Mouse (Mus musculus) megakaryocyte-erythroid progenitor cell, adult 5-6 weeks (primary cell): ENCODE measurements around the gene Pyy. TPM values are rescaled to one million over a fixed set of nuclear protein-coding genes. Genes with fewer than 3 reads are reported as not detected.

Source experiments
- total RNA-seq, 2 experiments: library from RNA; stranded (forward) in 1 of 2; stranded (reverse) in 1 of 2; fragments of 200-1000, 215-1000 nt in 1 of 2; fragments of >200 nt in 1 of 2; fragmentation: Nextera tagmentation in 1 of 2; gene quantifications; 2 replicates each; pipeline ENCODE4 v1.2.3; 2014 to 2017

The Pyy gene
- total RNA-seq, 2 experiments from 2014 or later, result not detected

Other genes starting within 250 kb of the Pyy start
- not detected in 2 replicates for gene Meox1, start 213.5 kb downstream of the Pyy start, total RNA-seq (2014; fragmentation: Nextera tagmentation)
- not detected in 2 replicates for gene Meox1, start 213.5 kb downstream of the Pyy start, total RNA-seq (2017)
- gene Sost, start 140.8 kb downstream of the Pyy start, total RNA-seq (2014; fragmentation: Nextera tagmentation), result not detected in 2 replicates
- gene Sost, start 140.8 kb downstream of the Pyy start, total RNA-seq (2017), result not detected in 2 replicates
- gene Cfap97d1, start 123.6 kb downstream of the Pyy start, total RNA-seq (2014; fragmentation: Nextera tagmentation), result not detected in 2 replicates
- gene Cfap97d1, start 123.6 kb downstream of the Pyy start, total RNA-seq (2017), result not detected in 2 replicates
- gene Dusp3, start 120.8 kb downstream of the Pyy start, total RNA-seq (2014; fragmentation: Nextera tagmentation), result 0.28 and 0.96 TPM in 2 replicates
- 0.70 and 1.3 TPM in 2 replicates for gene Dusp3, start 120.8 kb downstream of the Pyy start, total RNA-seq (2017)
- not detected in 2 replicates for gene Mpp3, start 79.4 kb downstream of the Pyy start, total RNA-seq (2014; fragmentation: Nextera tagmentation)
- gene Mpp3, start 79.4 kb downstream of the Pyy start, total RNA-seq (2017), result not detected in 2 replicates
- gene Cd300lg, start 66.3 kb downstream of the Pyy start, total RNA-seq (2014; fragmentation: Nextera tagmentation), result not detected in 2 replicates
- gene Cd300lg, start 66.3 kb downstream of the Pyy start, total RNA-seq (2017), result 1.8 TPM in 1 of 2 replicates, not detected in the other
- gene Mpp2, start 19.3 kb downstream of the Pyy start, total RNA-seq (2014; fragmentation: Nextera tagmentation), result 3.2 and 3.7 TPM in 2 replicates
- 3.1 and 4.2 TPM in 2 replicates for gene Mpp2, start 19.3 kb downstream of the Pyy start, total RNA-seq (2017)
- gene Ppy, start 6.5 kb downstream of the Pyy start, total RNA-seq (2014; fragmentation: Nextera tagmentation), result not detected in 2 replicates
- gene Ppy, start 6.5 kb downstream of the Pyy start, total RNA-seq (2017), result not detected in 2 replicates
- 7.4 and 9.5 TPM in 2 replicates for gene Nags, start 37.7 kb upstream of the Pyy start, total RNA-seq (2014; fragmentation: Nextera tagmentation)
- 1.6 and 2.1 TPM in 2 replicates for gene Nags, start 37.7 kb upstream of the Pyy start, total RNA-seq (2017)
- gene Tmem101, start 48.6 kb upstream of the Pyy start, total RNA-seq (2014; fragmentation: Nextera tagmentation), result 4.7 and 9.3 TPM in 2 replicates
- 11.8 and 15.7 TPM in 2 replicates for gene Tmem101, start 48.6 kb upstream of the Pyy start, total RNA-seq (2017)
- gene Lsm12, start 77.5 kb upstream of the Pyy start, total RNA-seq (2014; fragmentation: Nextera tagmentation), result 110 TPM in 2 replicates
- 71.3 and 94.9 TPM in 2 replicates for gene Lsm12, start 77.5 kb upstream of the Pyy start, total RNA-seq (2017)
- gene G6pc3, start 81.8 kb upstream of the Pyy start, total RNA-seq (2014; fragmentation: Nextera tagmentation), result 71.5 and 93.3 TPM in 2 replicates
- gene G6pc3, start 81.8 kb upstream of the Pyy start, total RNA-seq (2017), result 39.9 and 59.4 TPM in 2 replicates
- gene Hdac5, start 122.3 kb upstream of the Pyy start, total RNA-seq (2014; fragmentation: Nextera tagmentation), result 10.7 and 16.6 TPM in 2 replicates
- gene Hdac5, start 122.3 kb upstream of the Pyy start, total RNA-seq (2017), result 6.1 and 11.4 TPM in 2 replicates
- gene BC030867, start 141.1 kb upstream of the Pyy start, total RNA-seq (2014; fragmentation: Nextera tagmentation), result 36.4 and 48.1 TPM in 2 replicates
- 7.5 and 12.3 TPM in 2 replicates for gene BC030867, start 141.1 kb upstream of the Pyy start, total RNA-seq (2017)
- gene Asb16, start 160.9 kb upstream of the Pyy start, total RNA-seq (2014; fragmentation: Nextera tagmentation), result 2.2 and 2.5 TPM in 2 replicates
- gene Asb16, start 160.9 kb upstream of the Pyy start, total RNA-seq (2017), result 0.84 and 1.3 TPM in 2 replicates
- 14.5 and 19.8 TPM in 2 replicates for gene Tmub2, start 177.1 kb upstream of the Pyy start, total RNA-seq (2014; fragmentation: Nextera tagmentation)
- gene Tmub2, start 177.1 kb upstream of the Pyy start, total RNA-seq (2017), result 10.0 and 27.4 TPM in 2 replicates
- 23.2 and 34.0 TPM in 2 replicates for gene Atxn7l3, start 188.8 kb upstream of the Pyy start, total RNA-seq (2014; fragmentation: Nextera tagmentation)
- 18.3 and 21.5 TPM in 2 replicates for gene Atxn7l3, start 188.8 kb upstream of the Pyy start, total RNA-seq (2017)
- 90.4 and 102 TPM in 2 replicates for gene Ubtf, start 211.9 kb upstream of the Pyy start, total RNA-seq (2014; fragmentation: Nextera tagmentation)
- 162 and 180 TPM in 2 replicates for gene Ubtf, start 211.9 kb upstream of the Pyy start, total RNA-seq (2017)